Mouse (Mus musculus) heart, postnatal 14 days (tissue): ENCODE measurements at regions not wholly inside any gene's neighbourhood (a gene's known extent, or its start where the extent isn't known, plus 50 kb on each side); places are given as distances from the start of the nearest gene placed in this dataset.

ENCODE experiments used
- DNase-seq, 2 experiments: peaks; one replicate each; pipeline ENCODE4 v3.0.0; 2021 to 2022
- intact Hi-C: fragments of 180-260 bp; cut with DNase I; formaldehyde crosslinking; loops from one replicate; pipeline ENCODE4 v1.15.1; 2025

GRCm38 (mm10) chr2:160256251-160256650 lies 77.7 kb downstream of the Gm826 start:
- intact Hi-C loops: no loop called here
- DNase-seq: no peak

GRCm38 (mm10) chr2:160250228-160250627 lies 83.7 kb downstream of the Gm826 start:
- no peak for DNase-seq
- intact Hi-C loops: no loop called here

GRCm38 (mm10) chr2:160249104-160250093 lies 84.6 kb downstream of the Gm826 start:
- intact Hi-C loops: no loop called here

DNA sequence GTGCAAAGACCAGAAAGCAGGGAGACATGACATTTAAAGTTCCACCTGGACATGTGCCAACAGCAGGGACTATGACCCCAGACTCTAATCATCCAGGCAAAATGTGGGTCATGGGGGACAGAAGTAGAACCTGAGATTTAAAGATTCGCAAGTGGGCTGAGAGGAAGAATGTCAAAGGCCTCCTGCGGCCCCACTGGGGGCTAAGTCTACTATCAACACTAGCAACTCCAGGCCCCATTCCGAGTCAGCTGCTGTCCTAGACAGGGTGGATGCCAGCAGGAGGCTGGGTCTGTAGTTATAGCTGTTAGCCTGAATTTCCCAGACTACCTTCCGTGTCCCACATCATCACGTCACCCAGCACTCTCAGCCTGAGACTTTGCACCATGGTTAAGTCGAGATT lies 86.7 kb downstream of the Gm826 start:
- no peak for DNase-seq
- intact Hi-C loops: no loop called here

More at GRCm38 (mm10) chr2:160249104-160250093, 84.6 kb downstream of the Gm826 start:
- no peak for DNase-seq

- DNase-seq: no peak
- intact Hi-C loops: no loop called here
Observed at GRCm38 (mm10) chr2:160246356-160246755, 87.6 kb downstream of the Gm826 start.

- DNase-seq: no peak
- intact Hi-C loops: no loop called here
Observed at GRCm38 (mm10) chr2:160244866-160245265, 89.1 kb downstream of the Gm826 start.

- intact Hi-C loops: no loop called here
Observed at GRCm38 (mm10) chr2:160240531-160241379, 93.2 kb downstream of the Gm826 start.

DNA sequence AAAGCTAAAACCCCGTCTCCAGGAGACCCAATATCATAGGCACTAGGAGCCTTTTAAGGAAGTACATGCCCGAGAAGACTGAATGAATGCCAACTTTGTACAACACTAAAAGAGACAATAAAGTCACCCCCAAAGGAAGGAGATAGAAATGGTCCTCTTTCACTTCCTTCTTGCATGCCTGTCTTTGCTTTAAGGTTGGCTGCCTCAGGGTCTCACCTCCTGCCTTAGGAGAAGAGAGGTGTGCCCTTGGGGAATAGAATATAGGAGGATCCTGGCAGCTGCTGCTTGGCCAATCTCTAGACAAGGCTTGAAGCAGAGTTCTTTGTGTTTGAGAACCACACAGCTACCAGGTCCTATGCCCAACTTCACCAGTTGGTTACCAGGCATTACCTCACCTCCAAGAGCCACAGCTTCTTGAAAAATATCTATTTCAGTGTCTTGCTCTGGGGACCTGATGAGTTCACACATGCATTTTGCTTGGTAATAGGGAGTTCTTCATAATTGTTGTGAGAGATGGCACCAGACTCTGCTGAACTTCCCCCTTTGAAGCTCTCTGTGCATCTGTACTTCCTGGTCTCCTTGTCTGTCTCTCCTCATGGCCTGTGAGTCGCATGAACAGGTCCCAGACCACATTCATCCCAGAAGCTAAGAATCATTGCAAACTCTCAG lies 96.4 kb downstream of the Gm826 start:
- intact Hi-C loops: no loop called here
- DNase-seq: no peak

More at GRCm38 (mm10) chr2:160240531-160241379, 93.2 kb downstream of the Gm826 start:
- DNase-seq: no peak

DNA sequence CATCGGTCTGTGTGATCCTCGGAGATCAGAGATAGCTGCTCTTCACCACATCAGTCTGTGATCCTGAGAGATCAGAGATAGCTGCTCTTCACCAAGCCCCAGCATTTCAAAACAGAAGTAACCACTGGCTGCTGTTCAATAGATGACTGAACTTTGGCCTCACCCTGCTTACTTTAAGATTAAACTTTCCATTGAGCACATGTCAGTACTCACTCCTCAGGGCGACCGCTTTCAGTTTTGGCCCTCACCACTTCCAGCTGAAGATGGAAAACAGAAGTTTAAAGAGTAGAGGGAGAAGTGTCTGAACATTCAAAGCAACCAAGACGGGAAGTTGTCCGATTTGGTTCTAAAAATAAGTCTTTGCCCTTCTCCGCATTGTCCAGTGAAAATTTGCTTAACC lies 97.2 kb downstream of the Gm826 start:
- DNase-seq: peak in 1 of 2 experiments; percentile 9
- intact Hi-C loops: no loop called here

GRCm38 (mm10) chr2:160230786-160231185 lies 103.2 kb downstream of the Gm826 start:
- no peak for DNase-seq
- intact Hi-C loops: no loop called here

DNA sequence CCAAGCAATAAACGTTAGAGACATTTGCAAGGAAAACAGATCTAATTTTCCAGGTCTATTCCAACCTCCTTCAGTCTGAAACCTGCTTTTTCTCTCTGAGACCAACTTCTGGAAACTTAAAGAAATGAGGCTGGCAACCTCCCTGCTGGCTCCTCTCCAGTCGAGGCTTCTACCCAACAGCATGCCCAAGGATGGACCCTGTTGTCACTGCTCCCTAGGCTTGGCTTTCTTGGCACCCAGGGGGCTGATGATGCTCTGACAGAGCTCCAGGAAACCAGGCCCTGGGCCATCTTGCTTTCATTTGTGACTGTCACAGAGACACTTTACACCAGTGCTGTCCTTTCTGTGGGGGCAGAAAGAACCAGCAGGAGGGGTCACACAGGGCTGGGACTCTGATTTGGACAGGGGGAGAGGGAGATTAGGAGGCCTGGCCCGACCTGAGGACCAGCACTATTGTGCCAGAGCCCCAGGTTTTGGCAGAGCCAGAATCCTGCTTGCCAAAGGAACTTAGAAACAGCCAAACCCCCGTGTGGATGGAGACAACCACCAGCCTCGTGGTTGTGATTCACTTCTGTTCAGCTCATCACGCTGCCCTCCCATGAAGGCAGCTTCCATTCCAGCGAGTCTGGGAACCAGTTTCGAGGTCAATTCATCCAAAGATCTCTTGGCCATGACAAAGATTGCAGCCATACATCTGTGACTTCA lies 105.5 kb downstream of the Gm826 start:
- no peak for DNase-seq
- intact Hi-C loops: no loop called here

DNA sequence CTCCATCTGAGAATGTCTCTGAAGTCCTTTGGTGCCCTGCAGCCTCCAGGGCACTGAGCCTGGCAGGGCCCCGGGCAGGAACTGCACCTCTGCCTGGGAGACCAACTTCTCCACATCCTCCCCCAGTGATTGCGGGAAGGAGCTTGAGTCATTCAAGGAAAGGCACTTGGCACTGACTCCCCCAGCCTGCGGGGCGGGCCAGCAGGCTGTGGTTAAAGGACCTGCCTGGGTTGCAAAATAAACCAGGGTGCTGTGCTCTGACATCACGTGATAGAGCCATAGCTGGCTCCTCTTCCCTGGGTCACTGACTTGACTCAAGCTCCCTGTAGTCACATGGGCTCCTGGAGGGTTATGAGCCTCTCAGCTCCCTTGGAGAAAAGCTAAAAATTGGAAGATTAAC lies 108.5 kb downstream of the Gm826 start:
- intact Hi-C loops: no loop called here
- peak in 1 of 2 experiments; percentile 8 for DNase-seq

- DNase-seq: no peak
- intact Hi-C loops: no loop called here
Observed at GRCm38 (mm10) chr2:160223366-160223765, 110.6 kb downstream of the Gm826 start.

DNA sequence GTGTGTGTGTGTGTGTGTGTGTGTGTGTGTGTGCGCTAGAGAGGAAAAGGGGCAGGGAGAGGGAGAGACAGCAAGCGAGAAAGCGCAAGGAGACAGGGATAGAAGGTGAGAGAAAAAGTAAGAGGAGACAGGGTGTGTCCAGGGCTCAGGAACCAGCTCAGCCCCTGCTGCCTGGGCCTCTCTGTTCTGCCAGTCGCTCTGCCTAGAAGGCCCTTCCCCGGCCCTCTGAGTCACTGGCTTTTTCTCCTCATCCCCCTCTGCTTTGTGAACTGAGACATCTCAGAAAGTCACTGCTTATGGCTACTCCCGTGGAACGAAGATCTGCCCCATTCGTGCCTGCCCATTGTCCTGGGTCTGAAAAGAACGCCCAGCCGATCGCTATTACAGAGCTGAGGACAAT lies 112.2 kb downstream of the Gm826 start:
- no peak for DNase-seq

GRCm38 (mm10) chr2:160220562-160221021 lies 113.4 kb downstream of the Gm826 start:
- DNase-seq: no peak
- intact Hi-C loops: no loop called here

More for the DNA sequence above, 112.2 kb downstream of the Gm826 start:
- intact Hi-C loops: no loop called here

- no peak for DNase-seq
- intact Hi-C loops: no loop called here
Observed at GRCm38 (mm10) chr2:160214032-160214812, 119.7 kb downstream of the Gm826 start.

DNA sequence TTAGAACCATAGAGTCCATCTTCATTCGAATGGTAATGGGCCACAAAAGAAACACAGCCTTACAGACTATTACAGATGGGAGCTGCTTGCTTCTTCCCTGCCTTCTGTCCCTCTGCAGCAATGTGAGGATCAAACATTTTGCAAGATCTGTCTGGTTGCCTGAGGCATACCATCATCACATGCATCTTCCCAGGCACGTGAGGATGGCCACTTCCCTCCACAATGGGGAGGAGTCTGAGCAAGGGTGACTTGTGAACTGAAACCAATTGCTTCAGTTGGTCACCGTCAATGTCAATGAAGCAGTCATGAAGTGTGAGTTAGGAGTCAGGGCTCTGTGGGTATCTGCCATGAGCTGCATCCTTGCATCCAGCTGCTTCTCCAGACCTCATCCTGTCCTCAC lies 123.5 kb downstream of the Gm826 start:
- no peak for DNase-seq
- intact Hi-C loops: no loop called here

- DNase-seq: no peak
- intact Hi-C loops: no loop called here
Observed at GRCm38 (mm10) chr2:160209589-160210264, 124.2 kb downstream of the Gm826 start.

DNA sequence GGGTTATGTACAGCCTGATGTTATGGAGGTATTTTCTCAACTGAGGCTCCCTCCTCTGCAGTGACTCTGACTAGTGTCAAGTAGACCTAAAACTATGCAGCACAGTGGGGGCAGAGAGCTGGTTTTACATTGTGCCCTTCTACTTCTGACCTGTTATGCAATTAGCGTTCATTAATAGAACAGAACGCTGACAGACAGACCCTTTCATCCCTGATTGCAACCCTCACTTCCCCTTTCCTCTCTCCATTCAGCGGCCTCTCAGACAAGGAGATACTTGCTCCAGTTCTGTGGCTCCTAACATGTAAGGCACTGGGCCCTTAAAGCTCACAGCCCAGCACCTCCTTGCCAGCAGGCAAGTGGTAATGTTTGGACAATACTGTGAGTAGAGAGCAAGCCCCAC lies 125.7 kb downstream of the Gm826 start:
- intact Hi-C loops: no loop called here

More for the DNA sequence above, 125.7 kb downstream of the Gm826 start:
- no peak for DNase-seq
